Mouse (Mus musculus) left cerebral cortex, adult 9 months (tissue): ENCODE measurements around the gene B020031M17Rik.
"Not testable (repeated sequence)": the region's sequence is repeated elsewhere in the genome, so short reads cannot be mapped to it uniquely, and the experiment has no call there.

Experiments
- DNase-seq, 2 experiments: peaks; one replicate each; pipeline ENCODE4 v3.0.0; 2022; ENCODE audit warnings: low spot score in 2 of 2

Gene B020031M17Rik

DNA sequence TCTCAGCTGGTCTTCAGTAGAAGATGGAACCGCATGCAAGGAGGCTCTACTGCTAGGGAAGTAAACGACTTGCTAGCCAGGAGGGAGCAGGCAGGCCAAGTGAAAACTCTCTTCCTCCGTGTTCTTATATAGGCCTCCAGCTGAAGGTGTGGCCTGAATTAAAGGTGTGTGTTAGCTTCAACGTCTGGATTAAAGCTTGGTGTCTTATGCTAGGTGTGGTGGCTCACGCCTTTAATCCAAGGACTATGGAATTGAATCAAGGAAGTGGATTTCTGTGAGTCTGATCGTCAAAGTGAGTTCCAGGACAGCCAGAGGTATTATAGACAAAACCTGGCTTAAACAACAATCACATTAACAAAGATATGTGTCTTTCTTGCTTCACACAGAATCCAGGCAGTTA lies at the start of gene B020031M17Rik:
TSS of gene B020031M17Rik (minus strand) at position 101 of the 400 bp plus-strand sequence.
- not testable (repeated sequence) for DNase-seq

GRCm38 (mm10) chr13:119999215-119999614 lies 48.6 kb upstream of the B020031M17Rik start:
- not testable (repeated sequence) for DNase-seq

- DNase-seq, result not testable (repeated sequence)
Observed at GRCm38 (mm10) chr13:119998442-119999086, 48.0 kb upstream of the B020031M17Rik start.

DNA sequence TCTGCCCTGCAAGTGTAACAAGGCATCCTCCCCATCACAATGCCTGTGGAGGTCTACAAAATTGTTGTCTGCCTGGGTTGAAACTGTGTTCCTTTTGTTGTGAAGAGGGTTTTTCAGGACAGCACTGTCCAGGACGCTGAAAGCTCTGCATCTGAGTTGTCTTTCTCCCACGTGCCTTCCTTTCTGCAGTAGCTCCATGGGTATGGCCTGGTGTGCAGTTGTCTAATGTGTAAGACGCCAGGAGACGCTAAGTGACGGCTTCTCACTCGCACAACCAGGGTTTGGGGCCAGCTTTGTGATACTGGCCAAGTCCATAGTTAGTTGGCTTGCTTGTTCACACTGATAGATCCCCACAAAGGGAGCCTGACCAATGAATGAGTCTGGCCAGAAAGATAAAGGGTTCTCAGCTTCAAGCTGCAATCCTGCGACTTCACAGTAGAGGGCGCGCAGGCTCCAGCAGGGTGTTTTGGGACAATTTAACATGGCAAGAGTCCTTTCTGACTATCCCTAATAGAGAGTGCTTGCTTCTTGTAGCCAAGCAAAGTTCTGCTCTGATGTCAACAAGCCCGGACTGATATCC lies 41.4 kb upstream of the B020031M17Rik start:
- DNase-seq, result not testable (repeated sequence)

DNA sequence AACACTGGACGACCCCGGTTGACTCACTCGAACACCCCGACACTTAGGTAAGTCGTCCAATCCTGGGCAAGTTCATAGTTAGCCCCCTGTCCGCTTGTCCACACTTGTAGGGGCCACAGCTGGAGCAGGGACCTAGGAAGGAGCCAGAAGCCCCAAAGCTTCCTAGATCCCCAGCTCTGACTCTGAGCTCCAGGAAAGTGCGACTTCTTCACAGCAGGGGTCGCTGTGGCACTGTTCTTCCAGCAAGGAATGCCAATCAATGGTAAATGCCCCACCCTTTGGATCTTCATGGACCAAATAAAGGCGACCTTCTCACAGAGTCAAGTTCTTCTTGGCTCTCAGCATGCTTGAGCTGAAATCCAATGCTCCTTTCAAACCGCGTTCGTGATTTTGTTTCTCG lies 40.7 kb upstream of the B020031M17Rik start:
- DNase-seq, result not testable (repeated sequence)

DNA sequence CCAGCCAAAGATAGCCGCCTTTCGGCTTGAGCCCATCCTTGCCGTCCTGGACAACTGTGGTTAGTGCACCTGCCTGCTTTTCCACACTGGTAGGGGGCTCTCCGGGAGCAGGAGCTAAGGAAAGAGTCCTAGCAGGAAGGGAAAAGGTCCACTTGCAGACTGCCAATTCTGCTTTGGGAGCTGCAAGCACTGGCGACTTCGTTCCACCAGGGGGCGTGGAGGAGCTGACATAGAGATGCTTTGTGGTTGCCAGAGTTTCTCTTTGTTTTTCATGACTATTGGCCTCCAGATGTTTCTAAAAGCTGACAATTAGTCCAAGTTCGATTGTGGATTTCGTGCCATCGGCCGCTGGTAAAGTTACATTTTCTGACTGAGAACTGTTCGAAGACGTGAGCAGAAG lies 18.6 kb upstream of the B020031M17Rik start:
- not testable (repeated sequence) for DNase-seq

GRCm38 (mm10) chr13:119968193-119968592 lies 17.6 kb upstream of the B020031M17Rik start:
- not testable (repeated sequence) for DNase-seq

GRCm38 (mm10) chr13:119965968-119966367 lies 15.4 kb upstream of the B020031M17Rik start:
- not testable (repeated sequence) for DNase-seq

- DNase-seq, result not testable (repeated sequence)
Observed at GRCm38 (mm10) chr13:119965302-119965952, 14.8 kb upstream of the B020031M17Rik start.

GRCm38 (mm10) chr13:119962856-119963255 lies 12.2 kb upstream of the B020031M17Rik start:
- not testable (repeated sequence) for DNase-seq

GRCm38 (mm10) chr13:119955567-119955966 lies 5.0 kb upstream of the B020031M17Rik start:
- DNase-seq, result not testable (repeated sequence)

DNA sequence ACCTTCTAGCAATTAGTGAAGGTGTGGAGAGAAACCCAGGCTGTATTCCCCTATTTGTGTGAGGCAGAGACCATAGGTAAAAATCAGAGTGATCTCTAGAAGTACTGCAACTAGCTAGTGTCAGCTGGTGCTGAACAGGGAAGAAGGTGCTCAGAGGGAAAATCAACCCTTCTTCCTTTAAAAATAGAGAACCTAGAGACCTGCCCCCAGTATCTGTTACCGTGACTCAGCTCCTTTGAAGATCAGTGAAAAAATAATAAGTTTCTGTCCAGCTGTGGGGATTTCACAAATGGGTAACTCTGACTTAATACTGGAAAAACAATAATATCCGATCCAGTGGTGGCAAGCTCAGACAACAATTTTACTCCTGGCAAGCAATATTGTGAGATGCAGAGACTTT lies 4.5 kb upstream of the B020031M17Rik start:
- DNase-seq, result not testable (repeated sequence)

- DNase-seq, result not testable (repeated sequence)
Observed at GRCm38 (mm10) chr13:119929172-119929571, 21.4 kb downstream of the B020031M17Rik start, which contains the start of gene Gm21761. TSS of gene Gm21761 (minus strand) at chr13:119929272.

- DNase-seq, result not testable (repeated sequence)
Observed at GRCm38 (mm10) chr13:119924597-119925340, 25.8 kb downstream of the B020031M17Rik start.

DNA sequence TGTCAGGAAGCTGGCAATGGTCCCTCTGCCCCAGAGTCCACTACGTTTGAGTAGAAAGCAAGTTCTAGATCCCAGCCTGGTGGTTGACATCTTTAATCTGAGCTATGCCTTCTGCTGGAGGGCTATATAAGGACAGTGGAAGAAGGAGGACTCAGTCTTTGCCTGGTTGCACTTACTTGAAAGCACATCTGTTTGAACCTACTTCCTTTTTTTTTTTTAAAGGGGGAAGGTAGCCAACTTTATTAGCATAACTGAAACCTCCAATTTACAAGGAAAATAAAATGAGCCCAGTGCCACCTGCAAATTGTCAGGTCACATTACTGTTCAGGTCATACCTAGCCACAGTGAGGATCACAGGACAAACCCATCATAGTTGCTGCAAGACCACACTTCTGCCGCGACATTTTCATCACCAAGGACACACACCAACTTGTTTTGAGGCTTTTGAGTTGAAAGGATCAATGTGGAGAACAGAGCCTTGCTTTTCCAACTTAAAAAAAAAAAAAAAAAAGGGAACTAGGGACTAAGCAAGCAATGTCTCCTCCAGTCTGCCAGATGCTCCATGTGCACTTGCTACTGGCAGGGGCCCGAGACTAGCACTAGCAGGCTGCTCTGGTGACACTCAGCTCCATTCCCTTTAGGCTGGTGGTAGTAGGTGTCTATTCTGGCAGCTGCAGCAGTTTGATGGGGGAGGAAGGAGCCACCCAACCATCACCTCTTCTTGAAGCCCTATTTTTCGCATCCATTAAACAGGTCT lies 33.5 kb downstream of the B020031M17Rik start:
- DNase-seq, result not testable (repeated sequence)

DNA sequence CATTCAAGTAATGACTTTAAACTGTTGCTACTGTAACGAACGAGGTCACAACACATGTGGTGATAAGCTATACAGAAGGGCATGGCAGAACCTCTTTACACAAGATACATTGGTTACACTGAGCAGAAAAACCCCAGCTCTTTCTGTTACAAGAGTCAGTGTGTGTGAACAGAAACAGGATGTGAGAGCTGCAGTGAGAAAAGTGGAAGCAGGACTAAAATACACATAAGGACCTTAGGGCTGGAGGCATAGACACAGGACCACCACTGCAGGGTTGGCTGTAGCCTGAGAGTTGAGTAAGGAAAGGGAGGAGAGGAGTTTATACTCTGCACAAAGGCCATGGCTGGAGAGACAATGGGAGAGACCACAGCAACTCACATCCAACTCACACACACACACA lies 34.2 kb downstream of the B020031M17Rik start:
- not testable (repeated sequence) for DNase-seq
